Mouse (Mus musculus) bone marrow macrophage, adult 2 months (primary cell): ENCODE results near the gene Mink1.

Experiments
- CTCF ChIP-seq: IDR thresholded peaks from 2 replicates; pipeline ENCODE4 v1.5.1; 2012; ENCODE audit warnings: low read depth, mild to moderate bottlenecking, low read length, moderate library complexity
- POLR2A ChIP-seq: IDR thresholded peaks from 2 replicates; pipeline ENCODE4 v1.6.1; 2012; ENCODE audit warnings: mild to moderate bottlenecking, low read depth, low read length, borderline replicate concordance

- no peak for TF ChIP-seq CTCF
- TF ChIP-seq POLR2A, result no peak
Measured at GRCm38 (mm10) chr11:70577201-70577600, 14.5 kb downstream of the Mink1 start.
